Mouse (Mus musculus): ENCODE measurements at regions not wholly inside any gene's neighbourhood (a gene's known extent, or its start where the extent isn't known, plus 50 kb on each side); places are given as distances from the start of the nearest gene placed in this dataset.
A peak's percentile ranks its signal among the peaks of the same experiment; 100 is the strongest.

DNA sequence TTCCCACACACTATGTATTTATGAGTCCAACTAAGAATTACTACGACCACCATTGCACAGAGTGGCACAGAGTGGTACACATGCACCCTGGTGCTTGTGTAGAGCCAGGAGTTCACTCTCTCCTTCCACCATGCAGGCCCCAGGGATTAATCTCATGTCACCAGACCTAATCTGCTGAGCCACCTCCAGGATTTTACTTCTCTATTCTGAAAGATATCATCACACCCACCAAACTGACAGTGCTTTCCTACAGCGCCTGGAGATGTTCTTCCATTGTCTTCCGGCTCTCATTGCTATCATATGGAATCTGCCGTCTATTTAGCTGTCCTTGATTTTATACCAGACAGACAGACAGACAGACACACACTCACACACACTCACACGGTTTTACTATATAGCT lies 71.6 kb downstream of the 1700001O22Rik start:
- no peak for ATAC-seq
- H3K9me3 ChIP-seq (ENCODE audit: low read length) = no peaks in the 10 kb centered on the region
- 94% methylated on average over 5 of the region's 5 CpGs for WGBS
- peaks cover 5% of the 10 kb centered on the region for H3K4me1 ChIP-seq (ENCODE audit: insufficient read depth)
- no peak for DNase-seq
- no peak overlapping the region for H3K27ac ChIP-seq (ENCODE audit: low read depth, low read length)
- TF ChIP-seq CTCF (IDR thresholded peaks at IDR 0.05; ENCODE audit: low read depth) = no peak
- no peaks in the 10 kb centered on the region for H3K36me3 ChIP-seq (ENCODE audit: insufficient read depth)
- no peaks in the 10 kb centered on the region for H3K27me3 ChIP-seq (ENCODE audit: insufficient read depth, low read length)
- H3K9ac ChIP-seq = no peak overlapping the region
- H3K4me3 ChIP-seq (ENCODE audit: low read depth, low read length) = no peak overlapping the region
- no peak overlapping the region for H3K4me2 ChIP-seq (ENCODE audit: low read depth)

- Histone ChIP-seq H3K27me3 (ENCODE audit: insufficient read depth, low read length) (no peaks in the 10 kb centered on the region), H3K4me1 (ENCODE audit: insufficient read depth) (peaks cover 20% of the 10 kb centered on the region), H3K4me3 (ENCODE audit: low read depth, low read length) (no peak overlapping the region), H3K27ac (ENCODE audit: low read depth, low read length) (no peak overlapping the region), H3K9me3 (ENCODE audit: low read length) (no peaks in the 10 kb centered on the region), H3K9ac (no peak overlapping the region), H3K4me2 (ENCODE audit: low read depth) (no peak overlapping the region), H3K36me3 (ENCODE audit: insufficient read depth) (no peaks in the 10 kb centered on the region)
- TF ChIP-seq CTCF (IDR thresholded peaks at IDR 0.05; ENCODE audit: low read depth) = no peak
- DNase-seq (no peak), ATAC-seq (no peak)
- WGBS = 92% methylated on average over 6 of the region's 6 CpGs
Observed at GRCm38 (mm10) chr2:30727948-30728347, 75.5 kb downstream of the 1700001O22Rik start.

DNA sequence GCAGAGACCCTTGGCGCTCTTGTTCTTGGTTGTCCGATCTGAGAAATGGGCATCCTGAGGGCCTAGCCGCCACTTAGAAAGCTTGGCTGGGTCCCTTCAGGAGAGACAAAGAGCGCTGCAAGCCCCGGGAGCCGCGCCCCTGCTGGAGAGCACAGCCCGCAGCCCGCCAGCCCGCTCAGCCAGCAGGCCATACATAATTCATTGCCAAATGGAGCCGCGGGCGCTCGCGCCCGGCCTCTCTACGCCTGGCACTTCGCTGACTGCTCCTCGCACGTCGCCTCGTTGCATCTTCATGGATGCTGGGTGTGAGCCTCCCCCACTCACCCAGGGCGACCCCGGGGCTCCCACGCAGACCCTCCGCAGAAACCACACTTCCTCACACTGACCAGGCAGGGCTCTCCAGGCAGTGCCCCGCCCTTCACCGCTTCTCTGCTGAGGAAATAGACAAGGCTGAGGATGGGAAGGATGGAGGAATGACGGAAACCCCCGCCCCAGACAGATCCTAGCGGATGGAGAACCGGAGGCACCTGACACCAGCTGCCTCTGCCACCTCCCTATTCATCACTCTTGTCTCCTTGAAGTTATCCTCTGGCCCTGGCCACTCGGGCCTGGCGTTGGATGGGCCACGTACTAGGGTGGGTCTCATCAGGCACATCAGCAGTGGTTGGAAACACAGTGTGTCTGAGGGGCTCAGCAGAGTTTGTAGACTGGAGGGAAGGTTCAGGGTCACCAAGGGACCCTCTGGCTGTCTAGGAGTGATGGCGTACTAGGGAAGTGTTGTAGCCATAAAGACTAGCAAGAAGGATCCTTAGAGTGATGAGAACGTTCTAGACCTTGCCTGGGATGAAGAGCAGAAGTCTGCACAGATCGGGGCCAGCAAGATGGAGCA lies 77.6 kb downstream of the 1700001O22Rik start:
- WGBS = 15% methylated on average over 38 of the region's 38 CpGs
- peak; percentile 77 for ATAC-seq
- peak; percentile 88 for DNase-seq
- TF ChIP-seq CTCF (IDR thresholded peaks at IDR 0.05; ENCODE audit: low read depth) = peak; percentile 61
- Histone ChIP-seq H3K4me1 (ENCODE audit: insufficient read depth) (peaks cover 33% of the 10 kb centered on the region), H3K9me3 (ENCODE audit: low read length) (no peaks in the 10 kb centered on the region), H3K9ac (peak overlapping the region; percentile 45), H3K27me3 (ENCODE audit: insufficient read depth, low read length) (no peaks in the 10 kb centered on the region), H3K36me3 (ENCODE audit: insufficient read depth) (no peaks in the 10 kb centered on the region), H3K27ac (ENCODE audit: low read depth, low read length) (peak overlapping the region; percentile 85), H3K4me2 (ENCODE audit: low read depth) (peak overlapping the region; percentile 30), H3K4me3 (ENCODE audit: low read depth, low read length) (no peak overlapping the region)

DNA sequence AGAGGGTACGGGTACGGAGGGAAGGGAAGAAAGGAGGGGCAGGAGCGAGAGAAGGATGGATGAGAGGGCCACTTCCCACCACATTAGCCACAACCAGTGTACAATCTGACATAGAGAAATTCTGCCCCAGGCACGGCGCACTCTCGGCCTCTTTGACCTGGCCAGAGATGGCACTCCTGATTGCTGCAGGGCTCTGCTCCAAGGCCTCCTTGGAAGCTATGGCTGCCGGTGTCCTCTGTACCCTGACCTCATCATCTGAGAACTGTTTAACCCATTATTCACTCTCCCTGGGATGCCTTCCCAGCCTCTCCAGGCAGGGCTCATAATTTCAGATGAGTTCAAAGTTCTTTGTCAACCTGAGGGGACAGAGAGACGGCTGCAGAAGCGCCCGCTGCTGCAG lies 78.3 kb downstream of the 1700001O22Rik start:
- no peak for DNase-seq
- Histone ChIP-seq H3K27me3 (ENCODE audit: insufficient read depth, low read length) (no peaks in the 10 kb centered on the region), H3K4me2 (ENCODE audit: low read depth) (peak overlapping the region; percentile 30; the same call in 1 of the 2 replicates), H3K9me3 (ENCODE audit: low read length) (no peaks in the 10 kb centered on the region), H3K27ac (ENCODE audit: low read depth, low read length) (peak overlapping the region; percentile 85), H3K4me1 (ENCODE audit: insufficient read depth) (peaks cover 38% of the 10 kb centered on the region), H3K4me3 (ENCODE audit: low read depth, low read length) (no peak overlapping the region), H3K36me3 (ENCODE audit: insufficient read depth) (no peaks in the 10 kb centered on the region), H3K9ac (peak overlapping the region; percentile 45)
- TF ChIP-seq CTCF (IDR thresholded peaks at IDR 0.05; ENCODE audit: low read depth) = no peak
- ATAC-seq = no peak
- 45% methylated on average over 10 of the region's 10 CpGs for WGBS

- Histone ChIP-seq H3K27me3 (ENCODE audit: insufficient read depth, low read length) (no peaks in the 10 kb centered on the region), H3K36me3 (ENCODE audit: insufficient read depth) (no peaks in the 10 kb centered on the region)
- no peak for ATAC-seq
Observed at GRCm38 (mm10) chr2:30724521-30724920, 78.9 kb downstream of the 1700001O22Rik start.

DNA sequence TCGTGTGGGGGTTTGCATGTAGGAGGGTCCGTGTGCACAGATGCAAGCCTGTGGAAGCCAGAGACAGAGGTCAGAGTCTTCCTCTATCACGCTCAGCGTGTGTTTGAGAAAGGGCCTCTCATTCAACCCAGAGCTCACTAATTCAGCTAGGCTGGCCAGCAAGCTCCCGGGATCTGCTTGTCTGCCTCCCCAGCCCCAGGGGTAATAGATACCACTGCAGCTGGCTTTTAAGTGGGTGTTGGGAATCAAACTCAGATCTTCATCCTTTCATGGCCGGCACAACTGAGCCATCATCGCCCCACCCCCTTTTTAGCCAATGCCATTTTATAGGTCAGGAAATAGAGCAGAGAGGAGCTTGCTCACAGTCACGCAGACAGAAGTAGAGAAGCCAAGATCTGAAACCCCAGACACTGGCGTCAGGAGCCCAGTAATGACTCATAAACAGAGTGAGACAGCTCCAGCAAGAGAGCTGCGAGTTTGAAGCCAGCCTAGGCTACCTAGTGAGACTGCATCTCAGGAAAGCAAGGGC lies 80.3 kb downstream of the 1700001O22Rik start:
- 10% methylated on average over 10 of the region's 10 CpGs for WGBS
- Histone ChIP-seq H3K9ac (peak overlapping the region; percentile 37), H3K9me3 (ENCODE audit: low read length) (no peaks in the 10 kb centered on the region), H3K4me3 (ENCODE audit: low read depth, low read length) (no peak overlapping the region), H3K4me1 (ENCODE audit: insufficient read depth) (peaks cover 52% of the 10 kb centered on the region), H3K27me3 (ENCODE audit: insufficient read depth, low read length) (no peaks in the 10 kb centered on the region), H3K27ac (ENCODE audit: low read depth, low read length) (peak overlapping the region; percentile 99), H3K36me3 (ENCODE audit: insufficient read depth) (no peaks in the 10 kb centered on the region), H3K4me2 (ENCODE audit: low read depth) (no peak overlapping the region)
- DNase-seq = peak; percentile 32
- TF ChIP-seq CTCF (IDR thresholded peaks at IDR 0.05; ENCODE audit: low read depth) = no peak
- ATAC-seq = no peak

More at GRCm38 (mm10) chr2:30724521-30724920, 78.9 kb downstream of the 1700001O22Rik start:
- Histone ChIP-seq H3K9me3 (ENCODE audit: low read length) (no peaks in the 10 kb centered on the region), H3K4me3 (ENCODE audit: low read depth, low read length) (no peak overlapping the region), H3K4me2 (ENCODE audit: low read depth) (no peak overlapping the region), H3K27ac (ENCODE audit: low read depth, low read length) (peak overlapping the region; percentile 85; the same call in 1 of the 2 replicates), H3K4me1 (ENCODE audit: insufficient read depth) (peaks cover 44% of the 10 kb centered on the region), H3K9ac (no peak overlapping the region)
- DNase-seq = no peak
- TF ChIP-seq CTCF (IDR thresholded peaks at IDR 0.05; ENCODE audit: low read depth) = no peak
